ENCODE assay signal across 24 mouse cellular contexts in the genomic region with DNA sequence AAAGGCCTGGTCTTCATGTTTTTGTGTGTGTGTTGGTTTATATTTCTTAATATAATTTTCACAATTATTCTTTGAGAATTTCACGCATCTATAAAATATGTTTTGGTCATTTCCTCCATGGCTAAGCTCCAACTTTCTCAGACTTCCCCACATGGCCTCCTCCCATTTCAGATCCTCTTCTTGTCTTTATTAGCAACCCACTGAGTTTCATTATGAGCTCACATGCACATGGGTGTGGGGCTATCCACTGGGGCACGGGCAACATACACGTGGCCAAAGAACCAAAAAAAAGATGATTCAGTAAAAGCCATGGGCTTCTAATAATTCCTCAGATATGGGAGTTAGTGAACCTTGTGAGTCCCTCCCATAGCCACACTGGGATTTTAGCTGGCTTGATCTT.
"Had no signal": no experiment of that assay in that cellular context is flagged by ENCODE, and none has a peak within 500 bp of the region (broad histone marks: within the 10 kb centered on the region; RNA-seq: fewer than 3 reads in every experiment).

No protein-coding gene starts in this region.

- H3K4me1 ChIP-seq: heart, embryonic 12.5 days; hindbrain, embryonic 10.5 days; hindbrain, embryonic 12.5 days; intestine, embryonic 15.5 days; limb, embryonic 15.5 days; liver, embryonic 12.5 days had no signal

- H3K9ac ChIP-seq: heart, embryonic 12.5 days; hindbrain, embryonic 12.5 days; hindbrain, embryonic 14.5 days; intestine, embryonic 15.5 days; limb, embryonic 13.5 days; limb, embryonic 15.5 days; liver, embryonic 12.5 days had no signal

- ATAC-seq: hindbrain, embryonic 16.5 days; inflammation-experienced regulatory T-cells, adult 6 months; intestine, embryonic 15.5 days; intestine, postnatal 0 days; liver, embryonic 12.5 days had no signal

- H3K27ac ChIP-seq: gastrocnemius, adult 2 months; heart, adult 2 months; hindbrain, embryonic 10.5 days; hindbrain, embryonic 12.5 days; hindbrain, embryonic 14.5 days; intestine, embryonic 15.5 days; limb, embryonic 13.5 days; limb, embryonic 15.5 days; liver, embryonic 12.5 days had no signal

- H3K4me3 ChIP-seq: gastrocnemius, adult 2 months; heart, adult 2 months; heart, embryonic 12.5 days; hindbrain, embryonic 10.5 days; hindbrain, embryonic 12.5 days; intestine, embryonic 15.5 days; limb, embryonic 13.5 days; limb, embryonic 15.5 days; liver, embryonic 12.5 days had no signal

- H3K27me3 ChIP-seq: heart, embryonic 12.5 days; hindbrain, embryonic 12.5 days; intestine, embryonic 15.5 days; limb, embryonic 13.5 days; limb, embryonic 15.5 days; liver, embryonic 12.5 days had no signal

- DNase-seq: gastrocnemius, adult 2 months; gastrocnemius, postnatal 10 days; gastrocnemius, postnatal 25 days; heart, adult 2 months; heart, postnatal 10 days; heart, postnatal 4 days; kidney, adult 18-20 months; kidney, adult 8-10 months; kidney, postnatal 10 days; kidney, postnatal 36 days; layer of hippocampus, adult 9-11 months; layer of hippocampus, postnatal 36 days; left cerebral cortex, postnatal 4 days had no signal

- H3K36me3 ChIP-seq: heart, embryonic 12.5 days; hindbrain, embryonic 10.5 days; hindbrain, embryonic 12.5 days; intestine, embryonic 15.5 days; limb, embryonic 13.5 days; limb, embryonic 15.5 days; liver, embryonic 12.5 days had no signal
